Mouse (Mus musculus) limb, embryonic 15.5 days (tissue): ENCODE data around the gene Elavl3. TPM values are rescaled to one million over a fixed set of nuclear protein-coding genes. Genes with fewer than 3 reads are reported as not detected.
A peak's percentile ranks its signal among the peaks of the same experiment; 100 is the strongest.

Source experiments
- ATAC-seq: fragments of 200-750 bp; cut with Nextera tagmentation; 2 replicates; pipeline ENCODE4 v1.8.0; 2017; ENCODE audit warnings: low read depth, moderate TSS enrichment; ENCODE audit not compliant: insufficient number of reproducible peaks, low FRiP score, low TSS enrichment
- H3K27ac ChIP-seq: fragments of 300-500 bp; sonication (generic); 2 replicates; pipeline ENCODE4 v1.5.1; 2015; ENCODE audit warnings: moderate library complexity, mild to moderate bottlenecking, inconsistent platforms
- H3K27me3 ChIP-seq: fragments of 300-500 bp; sonication (generic); 2 replicates; pipeline ENCODE4 v1.6.1; 2015; ENCODE audit warnings: inconsistent platforms
- H3K36me3 ChIP-seq: fragments of 300-500 bp; sonication (generic); 2 replicates; pipeline ENCODE4 v1.6.1; 2015; ENCODE audit warnings: inconsistent platforms
- H3K4me1 ChIP-seq: fragments of 300-500 bp; sonication (generic); 2 replicates; pipeline ENCODE4 v1.6.1; 2015; ENCODE audit warnings: inconsistent platforms
- H3K4me2 ChIP-seq: fragments of 300-500 bp; sonication (generic); 2 replicates; pipeline ENCODE4 v1.6.1; 2015; ENCODE audit warnings: mild to moderate bottlenecking, inconsistent platforms
- H3K4me3 ChIP-seq: fragments of 300-500 bp; sonication (generic); 2 replicates; pipeline ENCODE4 v1.5.1; 2015; ENCODE audit warnings: mild to moderate bottlenecking, inconsistent platforms
- H3K9ac ChIP-seq: fragments of 300-500 bp; sonication (generic); 2 replicates; pipeline ENCODE4 v1.6.1; 2015; ENCODE audit warnings: inconsistent platforms
- H3K9me3 ChIP-seq: fragments of 300-500 bp; sonication (generic); 2 replicates; pipeline ENCODE4 v1.6.1; 2016; ENCODE audit warnings: inconsistent platforms
- WGBS: fragments of 180-500 bp; shearing (Covaris S2); methylation state at CpG from one replicate; pipeline ENCODE4 v1.1.7; 2015; 5-methylcytosine and 5-hydroxymethylcytosine counted together
- polyA plus RNA-seq: library from polyadenylated mRNA; unstranded; fragments of >200 nt; fragmentation: Nextera tagmentation; extraction: Ambion mirVana; gene quantifications from 2 replicates; pipeline ENCODE4 v1.2.1, GENCODE M21; 2015

Gene Elavl3
- polyA plus RNA-seq, 1 experiment from 2014 or later: 0.10 TPM

DNA sequence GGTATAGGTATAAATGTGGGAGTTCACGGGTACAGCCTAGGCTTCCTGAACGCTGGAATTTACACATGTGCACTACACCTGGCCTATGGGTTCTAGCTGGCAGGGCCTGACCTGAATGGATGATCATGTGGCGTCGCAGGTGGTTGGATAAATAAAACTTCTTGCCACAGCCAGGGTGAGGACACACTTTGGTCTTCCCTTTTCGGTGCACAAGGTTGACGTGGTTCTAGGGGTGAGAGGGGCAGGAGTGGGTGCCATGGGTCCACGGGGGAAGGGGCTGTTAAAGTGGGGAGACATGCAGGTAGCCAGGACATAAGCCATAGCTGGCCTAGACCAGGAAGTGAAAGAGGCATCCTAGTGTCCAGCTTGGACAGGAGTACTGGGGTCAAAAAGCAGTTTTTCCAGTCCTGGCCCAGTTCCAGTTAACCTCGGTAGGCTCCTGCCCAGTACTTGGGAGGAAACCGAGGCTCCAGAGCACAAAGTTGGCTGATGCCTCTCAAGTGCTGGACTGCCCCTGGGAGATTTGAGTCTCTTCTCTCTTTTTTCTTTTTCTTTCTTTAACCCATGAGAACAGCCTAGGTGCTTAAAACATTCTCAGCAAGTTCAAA is 4.6 kb upstream of the Elavl3 start:
- 76% methylated on average over 9 of the region's 9 CpGs for WGBS
- Histone ChIP-seq H3K27ac (no peak overlapping the region), H3K4me3 (no peak overlapping the region), H3K4me1 (peaks cover 14% of the 10 kb centered on the region), H3K4me2 (no peak overlapping the region), H3K36me3 (peaks cover 36% of the 10 kb centered on the region), H3K9ac (no peak overlapping the region), H3K9me3 (no peaks in the 10 kb centered on the region), H3K27me3 (peaks cover 49% of the 10 kb centered on the region)
- ATAC-seq: no peak

DNA sequence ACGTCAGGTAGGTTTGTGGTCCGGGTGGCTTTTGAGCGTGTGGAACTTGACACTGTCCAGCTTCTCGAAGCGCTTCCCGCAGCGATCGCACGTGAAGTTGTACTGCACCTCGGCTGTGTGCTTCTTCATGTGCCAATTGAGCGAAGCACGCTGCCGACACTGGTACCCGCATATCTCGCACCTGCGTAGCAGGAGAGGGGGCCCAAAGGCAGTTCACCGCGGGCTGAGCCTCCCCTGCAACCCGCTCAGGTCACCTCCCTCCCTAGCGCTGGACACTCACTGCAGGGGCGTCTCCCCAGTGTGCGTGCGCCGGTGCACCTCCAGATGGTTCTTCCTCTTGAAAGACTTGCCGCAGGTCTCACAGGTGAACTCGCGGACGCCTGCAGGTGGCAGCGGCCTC is 3.9 kb upstream of the Elavl3 start:
- H3K4me2 ChIP-seq: no peak overlapping the region
- H3K4me3 ChIP-seq: no peak overlapping the region
- H3K36me3 ChIP-seq: peaks cover 31% of the 10 kb centered on the region
- H3K4me1 ChIP-seq: peaks cover 21% of the 10 kb centered on the region
- ATAC-seq: no peak
- no peak overlapping the region for H3K9ac ChIP-seq
- H3K27ac ChIP-seq: no peak overlapping the region
- H3K27me3 ChIP-seq: peaks cover 56% of the 10 kb centered on the region
- 27% methylated on average over 29 of the region's 29 CpGs for WGBS
- H3K9me3 ChIP-seq: no peaks in the 10 kb centered on the region

DNA sequence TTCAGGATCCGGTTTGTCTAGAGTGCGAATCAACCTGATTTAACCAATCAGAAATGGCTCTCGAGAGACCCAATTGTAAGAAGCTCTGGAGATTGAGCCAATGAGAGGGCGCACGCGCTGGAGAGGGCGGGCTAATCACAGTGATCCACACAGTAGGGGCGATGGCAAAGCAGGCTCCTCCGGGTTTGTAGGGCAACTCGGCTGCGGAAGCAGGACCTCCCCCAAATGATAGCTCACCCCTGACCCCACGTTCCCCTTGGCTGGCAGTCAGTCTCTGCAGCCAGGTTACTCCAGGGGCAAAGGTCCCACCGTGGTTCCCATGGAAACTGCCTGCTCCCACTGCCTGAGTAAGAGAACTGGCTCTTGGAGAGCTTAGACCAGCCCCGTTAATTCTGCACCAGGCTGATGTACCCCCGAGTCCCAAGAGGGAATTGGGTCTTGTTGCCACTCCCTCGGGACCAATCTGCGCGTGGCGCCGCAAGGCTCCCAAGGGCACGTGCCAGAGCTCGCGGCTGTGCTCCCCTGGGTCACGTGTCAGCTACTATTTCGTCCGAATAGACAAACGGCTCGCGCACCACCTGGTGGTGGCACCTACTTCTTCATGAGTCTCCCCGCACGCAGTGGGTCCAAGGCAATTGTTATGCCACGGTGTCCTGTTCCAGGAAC is 2.7 kb upstream of the Elavl3 start:
- no peak for ATAC-seq
- H3K4me3 ChIP-seq: peak overlapping the region; percentile 0; the same call in 1 of the 2 replicates

DNA sequence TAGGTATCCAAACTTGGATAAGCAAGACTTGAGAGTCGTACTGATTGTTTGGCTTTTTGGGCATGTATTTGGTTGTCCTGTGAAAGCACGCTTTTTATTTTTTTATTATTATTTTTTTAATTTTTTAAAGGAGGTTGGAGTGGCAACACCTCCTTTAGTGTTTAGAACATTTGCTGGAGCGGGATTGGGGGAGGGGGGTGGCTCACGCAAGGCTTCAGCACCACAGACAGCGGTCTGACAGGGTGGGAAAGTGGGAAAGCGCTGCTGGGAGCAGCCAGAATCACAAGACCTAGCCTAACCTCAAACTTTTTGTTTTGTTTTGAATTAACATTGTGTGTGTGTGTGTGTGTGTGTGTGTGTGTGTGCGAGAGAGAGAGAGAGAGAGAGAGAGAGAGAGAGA is 1.8 kb upstream of the Elavl3 start:
- Histone ChIP-seq H3K4me3 (no peak overlapping the region), H3K4me1 (peaks cover 25% of the 10 kb centered on the region), H3K4me2 (no peak overlapping the region), H3K9ac (no peak overlapping the region), H3K9me3 (no peaks in the 10 kb centered on the region), H3K27ac (no peak overlapping the region), H3K36me3 (peaks cover 19% of the 10 kb centered on the region), H3K27me3 (peaks cover 77% of the 10 kb centered on the region)
- WGBS: 29% methylated on average over 6 of the region's 7 CpGs
- no peak for ATAC-seq

More for the DNA sequence above, 2.7 kb upstream of the Elavl3 start:
- Histone ChIP-seq H3K9me3 (no peaks in the 10 kb centered on the region), H3K36me3 (peaks cover 26% of the 10 kb centered on the region), H3K4me1 (peaks cover 25% of the 10 kb centered on the region), H3K27me3 (peaks cover 68% of the 10 kb centered on the region), H3K4me2 (no peak overlapping the region), H3K27ac (no peak overlapping the region), H3K9ac (no peak overlapping the region)
- WGBS: 3% methylated on average over 32 of the region's 32 CpGs

DNA sequence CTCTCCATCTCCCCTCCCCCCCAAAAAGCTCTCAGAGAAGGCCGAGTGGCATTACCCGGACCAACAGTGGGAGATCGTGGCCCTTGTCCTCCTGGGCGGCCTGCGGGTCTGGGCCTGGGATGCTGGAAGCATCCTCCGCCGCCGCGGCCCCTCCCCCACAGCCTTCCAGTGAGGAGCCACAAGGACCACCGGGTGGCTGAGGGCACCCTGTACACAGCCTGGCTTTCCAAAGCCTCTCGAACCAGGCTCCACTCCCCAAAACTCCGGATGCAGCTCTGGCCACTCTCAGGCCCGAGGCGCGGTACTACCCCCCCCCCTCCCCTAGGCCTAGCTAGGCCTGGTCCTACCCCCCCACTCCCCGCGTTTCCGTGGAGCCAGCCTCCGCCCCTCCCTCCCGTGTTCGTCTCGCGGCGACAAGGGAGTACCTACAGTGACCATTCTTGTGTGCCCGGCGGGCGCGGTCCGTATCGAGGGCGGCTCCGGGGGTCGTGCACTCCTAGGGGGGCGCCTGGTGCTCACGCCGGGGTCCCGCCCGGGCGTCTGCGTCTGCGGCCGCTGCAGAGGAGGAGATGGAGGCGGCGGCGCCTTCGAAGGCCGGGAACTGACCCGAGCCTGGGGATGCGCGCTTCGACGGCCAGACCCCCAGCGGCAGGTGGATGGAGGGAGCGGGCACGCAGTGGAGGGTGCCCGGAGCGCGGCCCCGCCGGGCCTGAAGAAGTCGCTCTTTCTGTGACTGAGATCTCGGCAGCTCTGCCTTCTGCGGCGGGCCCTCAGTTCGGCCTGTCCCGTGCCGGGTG is 464 bp downstream of the Elavl3 start:
- Histone ChIP-seq H3K4me2 (peak overlapping the region; percentile 54), H3K9me3 (no peaks in the 10 kb centered on the region), H3K9ac (no peak overlapping the region), H3K27ac (no peak overlapping the region), H3K36me3 (no peaks in the 10 kb centered on the region), H3K4me1 (peaks cover 25% of the 10 kb centered on the region), H3K4me3 (peak overlapping the region; percentile 32), H3K27me3 (peaks cover 83% of the 10 kb centered on the region)
- no peak for ATAC-seq
- under 1% methylated on average over 60 of the region's 67 CpGs for WGBS

DNA sequence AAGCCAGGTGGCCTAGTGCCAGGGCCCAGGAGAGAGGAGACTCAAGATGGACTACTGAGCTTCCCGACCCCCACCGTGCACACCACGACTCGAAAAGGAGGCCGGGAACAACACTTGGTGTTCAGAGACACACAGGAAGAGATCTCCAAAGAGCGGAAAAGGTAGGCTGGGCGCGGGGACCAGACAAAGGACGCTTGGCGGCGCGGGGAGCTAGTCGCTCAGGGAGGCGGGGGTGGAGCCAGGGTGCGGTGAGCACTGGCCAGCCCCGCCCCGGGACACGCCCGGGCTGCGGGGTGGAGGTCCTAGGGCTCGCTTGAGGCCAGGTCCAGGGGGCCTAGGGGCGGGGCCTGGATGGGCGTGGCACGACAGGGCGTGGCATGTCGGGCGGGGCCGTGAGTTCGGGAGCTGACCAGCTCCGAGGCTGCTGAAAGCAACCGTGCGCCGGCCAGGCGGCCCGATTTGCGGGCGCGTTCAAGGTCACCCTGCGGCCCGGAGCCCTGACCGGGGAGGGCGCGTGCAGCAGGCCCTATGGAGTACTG is 1.4 kb downstream of the Elavl3 start:
- H3K9me3 ChIP-seq: no peaks in the 10 kb centered on the region
- no peak overlapping the region for H3K9ac ChIP-seq
- H3K4me3 ChIP-seq: peak overlapping the region; percentile 32
- peaks cover 25% of the 10 kb centered on the region for H3K4me1 ChIP-seq
- H3K27me3 ChIP-seq: peaks cover 74% of the 10 kb centered on the region
- WGBS: 2% methylated on average over 40 of the region's 43 CpGs
- H3K36me3 ChIP-seq: no peaks in the 10 kb centered on the region
- ATAC-seq: no peak
- no peak overlapping the region for H3K27ac ChIP-seq
- peak overlapping the region; percentile 54 for H3K4me2 ChIP-seq

DNA sequence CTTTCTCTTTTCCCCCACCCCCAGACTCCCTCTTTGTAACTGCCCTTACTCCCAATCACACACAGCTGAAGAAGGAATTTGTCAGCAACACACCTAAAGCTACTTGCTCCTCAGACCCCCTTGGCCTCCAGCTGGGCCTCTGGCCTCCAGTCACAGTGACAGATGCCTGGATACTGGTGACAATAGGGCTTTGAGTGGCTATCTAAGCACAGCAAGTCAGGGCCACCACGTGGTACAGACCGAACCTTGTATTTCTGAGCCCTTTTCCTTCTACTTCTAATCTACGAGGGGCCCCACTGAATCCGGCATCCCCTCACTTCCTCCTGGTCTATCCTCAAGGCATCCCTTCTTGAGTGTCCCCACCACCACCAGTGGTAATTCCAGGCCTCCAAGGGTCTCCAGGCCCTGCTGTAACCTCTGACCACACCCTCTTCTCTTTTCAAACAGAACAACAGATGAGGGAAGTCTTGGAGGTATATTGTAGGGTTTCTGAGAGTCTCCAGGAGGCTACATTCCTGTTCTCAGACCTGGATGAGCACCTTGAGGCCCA is 2.0 kb downstream of the Elavl3 start:
- Histone ChIP-seq H3K9ac (no peak overlapping the region), H3K9me3 (no peaks in the 10 kb centered on the region), H3K27ac (no peak overlapping the region), H3K4me2 (no peak overlapping the region), H3K36me3 (no peaks in the 10 kb centered on the region), H3K4me3 (no peak overlapping the region), H3K27me3 (peaks cover 68% of the 10 kb centered on the region), H3K4me1 (peaks cover 24% of the 10 kb centered on the region)
- whole genome bisulfite sequencing: 65% methylated on average over 4 of the region's 4 CpGs
- no peak for ATAC-seq

DNA sequence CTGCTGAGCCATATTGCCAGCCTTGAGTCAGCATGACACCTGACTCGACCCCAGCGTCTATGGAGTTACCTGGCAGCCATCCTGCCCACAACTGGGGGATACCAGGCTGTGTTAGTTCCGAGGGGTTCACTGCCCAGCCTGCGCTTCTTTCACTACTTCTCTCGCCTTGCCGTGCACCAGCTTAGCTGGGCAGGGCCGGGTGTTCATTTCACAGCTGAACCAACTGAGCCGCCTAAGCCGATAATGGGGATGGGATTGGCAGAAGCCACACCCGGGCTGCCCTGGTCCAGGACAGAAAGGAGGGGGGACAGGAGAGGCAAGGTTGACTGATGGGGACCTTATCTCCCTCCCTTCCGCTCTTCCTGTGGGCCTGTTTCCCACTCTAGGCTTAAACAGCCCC is 2.5 kb downstream of the Elavl3 start:
- ATAC-seq: no peak
- no peak overlapping the region for H3K4me3 ChIP-seq
- H3K9ac ChIP-seq: no peak overlapping the region
- peaks cover 19% of the 10 kb centered on the region for H3K4me1 ChIP-seq
- H3K27me3 ChIP-seq: peaks cover 63% of the 10 kb centered on the region
- no peak overlapping the region for H3K27ac ChIP-seq
- no peaks in the 10 kb centered on the region for H3K9me3 ChIP-seq
- no peak overlapping the region for H3K4me2 ChIP-seq
- H3K36me3 ChIP-seq: no peaks in the 10 kb centered on the region
- 76% methylated on average over 11 of the region's 11 CpGs for WGBS

DNA sequence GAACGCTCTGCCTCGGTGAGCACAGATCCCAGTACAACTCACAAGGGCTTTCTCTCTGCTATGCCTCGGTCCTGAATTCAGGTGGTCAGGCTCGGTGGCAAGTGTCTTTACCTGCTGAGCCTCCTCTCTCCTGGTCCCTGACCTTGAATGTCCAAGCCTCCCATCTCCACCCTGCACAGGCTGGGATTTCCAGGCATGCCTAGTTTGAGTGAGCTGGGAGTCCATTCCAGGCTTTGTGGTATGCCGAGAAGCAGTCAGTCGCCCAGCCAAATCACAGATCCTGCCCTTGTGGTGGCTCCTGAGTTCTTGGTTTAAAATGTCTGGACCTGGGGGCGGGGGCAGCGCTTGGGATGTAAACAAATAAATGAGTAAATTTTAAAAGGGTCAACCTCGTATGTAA is 4.5 kb downstream of the Elavl3 start:
- WGBS: 56% methylated on average over 9 of the region's 9 CpGs
- no peaks in the 10 kb centered on the region for H3K36me3 ChIP-seq

DNA sequence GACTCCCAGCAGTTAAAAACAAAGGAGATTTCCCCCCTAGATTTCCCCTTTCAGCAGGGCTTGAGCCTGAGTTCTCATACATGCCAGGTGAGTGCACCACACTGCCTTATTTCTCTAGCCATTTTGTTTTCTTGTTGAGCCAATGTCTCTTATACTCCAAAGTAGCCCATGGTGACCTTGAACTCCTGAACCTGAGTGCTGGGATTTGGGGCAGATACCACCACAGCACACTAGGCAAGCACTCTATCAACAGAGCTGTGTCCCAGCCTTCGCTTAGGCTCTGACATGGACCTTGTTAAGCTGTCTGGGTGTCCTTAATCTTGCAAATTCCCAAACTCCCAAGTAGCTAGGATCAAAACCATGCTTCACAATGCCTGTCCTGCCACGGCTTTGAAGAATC is 10.0 kb downstream of the Elavl3 start:
- no peak overlapping the region for H3K4me3 ChIP-seq
- H3K4me1 ChIP-seq: no peaks in the 10 kb centered on the region
- H3K4me2 ChIP-seq: no peak overlapping the region
- no peaks in the 10 kb centered on the region for H3K27me3 ChIP-seq
- ATAC-seq: no peak
- no peaks in the 10 kb centered on the region for H3K36me3 ChIP-seq
- no peak overlapping the region for H3K27ac ChIP-seq
- no peak overlapping the region for H3K9ac ChIP-seq
- H3K9me3 ChIP-seq: no peaks in the 10 kb centered on the region
- 51% methylated on average over 2 of the region's 2 CpGs for WGBS

More for the DNA sequence above, 4.5 kb downstream of the Elavl3 start:
- H3K4me1 ChIP-seq: peaks cover 19% of the 10 kb centered on the region
- no peak overlapping the region for H3K9ac ChIP-seq
- no peak overlapping the region for H3K4me2 ChIP-seq
- no peak for ATAC-seq
- H3K4me3 ChIP-seq: no peak overlapping the region
- peaks cover 45% of the 10 kb centered on the region for H3K27me3 ChIP-seq
- H3K9me3 ChIP-seq: no peaks in the 10 kb centered on the region
- no peak overlapping the region for H3K27ac ChIP-seq

DNA sequence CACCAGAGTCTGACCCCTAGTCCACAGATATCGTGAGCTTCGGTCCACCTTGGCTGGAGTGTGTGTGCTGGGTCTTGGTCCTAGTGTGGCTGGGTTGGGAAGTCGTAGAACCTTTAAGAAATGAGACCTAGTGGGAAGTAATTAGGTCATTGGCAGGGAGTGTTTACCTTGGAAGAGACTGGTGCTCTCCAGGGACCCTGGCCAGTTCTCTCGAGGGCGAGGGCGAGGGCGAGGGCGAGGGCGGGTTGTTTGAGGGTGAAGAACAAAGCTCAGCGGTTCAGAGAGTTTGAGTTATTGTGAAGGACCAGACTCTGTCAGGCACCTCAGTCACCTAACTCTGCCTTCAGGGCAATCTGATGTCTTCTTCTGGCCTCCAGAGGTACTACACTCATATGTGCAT is 14.0 kb downstream of the Elavl3 start:
- Histone ChIP-seq H3K9me3 (no peaks in the 10 kb centered on the region), H3K9ac (no peak overlapping the region), H3K4me1 (0 out of 2 replicates have a peak, but pooled peaks cover 2% of the 10 kb centered on the region), H3K4me3 (no peak overlapping the region), H3K4me2 (no peak overlapping the region), H3K36me3 (no peaks in the 10 kb centered on the region), H3K27me3 (no peaks in the 10 kb centered on the region), H3K27ac (no peak overlapping the region)
- ATAC-seq: no peak
- 81% methylated on average over 10 of the region's 10 CpGs for WGBS
